Mouse (Mus musculus): ENCODE measurements around the gene Kcnmb3. TPM values are rescaled to one million over a fixed set of nuclear protein-coding genes. Genes with fewer than 3 reads are reported as not detected.
A peak's percentile ranks its signal among the peaks of the same experiment; 100 is the strongest.

Kcnmb3 gene
- total and polyA plus RNA-seq, 2 experiments from 2014 or later = 0.09 TPM; not detected in 1

- Histone ChIP-seq H3K9ac (replicated peaks; ENCODE audit: low read length, poor library complexity, severe bottlenecking) (peak overlapping the region; percentile 92), H3K9me3 (ENCODE audit: low read length) (no peaks in the 10 kb centered on the region), H3K4me2 (ENCODE audit: low read depth, low read length, poor library complexity, severe bottlenecking) (peak overlapping the region; percentile 74), H3K36me3 (ENCODE audit: insufficient read depth, low read length) (peaks cover 6% of the 10 kb centered on the region; the same call in 1 of the 2 replicates), H3K27me3 (ENCODE audit: insufficient read depth, low read length) (no peaks in the 10 kb centered on the region), H3K4me1 (ENCODE audit: insufficient read depth, low read length) (peaks cover 3% of the 10 kb centered on the region; the same call in 1 of the 2 replicates), H3K4me3 (ENCODE audit: low read depth, low read length) (peak overlapping the region; percentile 90), H3K27ac (ENCODE audit: low read depth, low read length) (peak overlapping the region; percentile 86)
- ATAC-seq (ENCODE audit: low FRiP score) (peak; percentile 90), DNase-seq (ENCODE audit: low spot score) (peak; percentile 94)
- WGBS = 0% methylated on average over 44 of the region's 69 CpGs
- peak; percentile 79 for TF ChIP-seq CTCF (IDR thresholded peaks at IDR 0.05)
These were observed 18.6 kb upstream of the Kcnmb3 start for GRCm38 (mm10) chr3:32510375-32511190.

- WGBS = 3% methylated on average over 24 of the region's 24 CpGs
These were observed 17.7 kb upstream of the Kcnmb3 start, which contains the start of gene Zfp639 for GRCm38 (mm10) chr3:32509496-32510374. Gene Zfp639, plus strand, starts transcription at chr3:32510259.

DNA sequence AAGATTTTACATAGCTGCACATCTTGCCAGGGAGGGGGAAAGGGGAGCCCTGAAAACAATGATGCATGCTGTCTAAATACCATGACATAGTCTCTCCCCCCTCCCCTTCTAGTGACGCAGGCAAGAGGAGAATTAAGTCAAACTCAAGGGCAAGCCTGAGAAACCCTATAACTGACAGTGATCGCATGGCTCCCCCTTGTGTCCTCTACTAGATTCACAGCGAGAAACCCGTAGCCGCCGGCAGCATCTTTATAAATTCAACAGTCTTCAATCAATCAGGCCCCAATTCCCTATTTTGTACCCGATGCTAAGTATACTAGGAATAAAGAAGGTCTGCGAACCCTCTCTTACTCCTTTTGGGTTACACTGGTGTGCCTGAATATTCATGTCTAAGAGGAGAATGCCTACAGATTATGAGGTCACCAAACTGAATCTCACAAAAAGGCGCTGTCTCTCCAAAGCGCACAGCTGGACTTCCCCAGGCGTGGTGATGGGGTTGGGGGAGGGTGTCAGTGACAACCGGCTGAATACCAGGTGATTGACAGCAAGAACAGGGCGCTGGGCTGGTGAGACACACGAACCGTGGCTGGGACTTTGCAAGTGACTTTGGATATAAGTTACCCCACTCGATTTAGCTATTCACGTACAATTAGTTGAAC is 16.8 kb upstream of the Kcnmb3 start:
- ATAC-seq (ENCODE audit: low FRiP score) (peak; percentile 50), DNase-seq (ENCODE audit: low spot score) (peak; percentile 93)
- WGBS = 1% methylated on average over 17 of the region's 17 CpGs
- peak overlapping the region; percentile 42; the same call in 1 of the 2 replicates for H3K9ac ChIP-seq (replicated peaks; ENCODE audit: low read length, poor library complexity, severe bottlenecking)
- TF ChIP-seq CTCF (IDR thresholded peaks at IDR 0.05) = peak; percentile 91
- no peaks in the 10 kb centered on the region for H3K9me3 ChIP-seq (ENCODE audit: low read length)
- H3K36me3 ChIP-seq (ENCODE audit: insufficient read depth, low read length) = no peaks in the 10 kb centered on the region
- H3K4me1 ChIP-seq (ENCODE audit: insufficient read depth, low read length) = peaks cover 3% of the 10 kb centered on the region; the same call in 1 of the 2 replicates
- peak overlapping the region; percentile 74 for H3K4me2 ChIP-seq (ENCODE audit: low read depth, low read length, poor library complexity, severe bottlenecking)
- H3K27me3 ChIP-seq (ENCODE audit: insufficient read depth, low read length) = no peaks in the 10 kb centered on the region
- H3K4me3 ChIP-seq (ENCODE audit: low read depth, low read length) = peak overlapping the region; percentile 6; the same call in 1 of the 2 replicates
- peak overlapping the region; percentile 86; the same call in 1 of the 2 replicates for H3K27ac ChIP-seq (ENCODE audit: low read depth, low read length)

More at GRCm38 (mm10) chr3:32509496-32510374, 17.7 kb upstream of the Kcnmb3 start, which contains the start of gene Zfp639:
- ATAC-seq (ENCODE audit: low FRiP score) = peak; percentile 64
- Histone ChIP-seq H3K9me3 (ENCODE audit: low read length) (no peaks in the 10 kb centered on the region), H3K4me2 (ENCODE audit: low read depth, low read length, poor library complexity, severe bottlenecking) (peak within 1 kb of the TSS; percentile 74), H3K9ac (replicated peaks; ENCODE audit: low read length, poor library complexity, severe bottlenecking) (peak within 1 kb of the TSS; percentile 92), H3K36me3 (ENCODE audit: insufficient read depth, low read length) (peaks cover 1% of the 10 kb centered on the region; the same call in 1 of the 2 replicates), H3K4me3 (ENCODE audit: low read depth, low read length) (peak within 1 kb of the TSS; percentile 90), H3K27me3 (ENCODE audit: insufficient read depth, low read length) (no peaks in the 10 kb centered on the region), H3K4me1 (ENCODE audit: insufficient read depth, low read length) (peaks cover 3% of the 10 kb centered on the region; the same call in 1 of the 2 replicates), H3K27ac (ENCODE audit: low read depth, low read length) (peak within 1 kb of the TSS; percentile 86)
- no peak for TF ChIP-seq CTCF (IDR thresholded peaks at IDR 0.05)
- peak; percentile 40 for DNase-seq (ENCODE audit: low spot score)

DNA sequence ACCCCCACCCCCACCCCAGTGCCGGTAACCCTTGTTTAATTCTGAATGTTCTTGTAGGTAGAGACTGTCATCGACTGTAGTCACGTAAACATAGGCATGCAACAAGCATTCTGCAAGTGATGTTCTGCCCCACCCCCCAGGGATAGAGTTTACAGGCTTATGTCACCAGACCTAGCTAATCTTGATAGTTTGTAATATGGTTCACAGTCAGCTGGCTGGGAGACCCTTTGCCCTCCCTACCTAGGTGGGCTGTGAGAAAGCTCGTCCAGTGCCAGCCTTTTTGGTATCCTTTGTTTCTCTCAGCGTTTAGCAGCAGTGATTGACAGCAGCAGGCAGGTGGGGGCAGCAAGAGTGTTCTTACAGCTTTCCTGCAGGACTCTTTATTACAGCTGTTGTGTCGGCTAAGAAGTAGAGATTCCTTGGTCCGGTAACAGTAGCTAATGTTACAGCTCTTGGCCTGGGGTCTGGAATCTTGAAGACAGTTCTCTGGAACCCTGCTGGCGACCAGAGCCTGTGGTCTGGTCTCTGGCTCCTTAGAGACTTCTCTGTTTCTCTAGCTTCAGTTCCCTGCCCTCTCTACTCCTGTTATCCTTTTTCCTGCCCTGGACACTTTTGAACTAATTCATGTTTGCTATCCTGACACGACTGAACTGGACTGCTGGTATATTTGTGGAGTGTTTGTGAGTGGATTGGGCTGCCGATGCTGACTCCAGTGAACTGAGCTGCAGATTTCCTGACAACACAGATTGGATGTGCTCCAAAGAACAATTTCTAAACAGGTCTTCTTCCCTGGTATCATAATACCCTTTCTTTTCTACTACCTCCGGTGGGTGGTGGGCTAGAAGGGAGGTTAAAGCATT is 14.6 kb upstream of the Kcnmb3 start:
- no peak for ATAC-seq (ENCODE audit: low FRiP score)

DNA sequence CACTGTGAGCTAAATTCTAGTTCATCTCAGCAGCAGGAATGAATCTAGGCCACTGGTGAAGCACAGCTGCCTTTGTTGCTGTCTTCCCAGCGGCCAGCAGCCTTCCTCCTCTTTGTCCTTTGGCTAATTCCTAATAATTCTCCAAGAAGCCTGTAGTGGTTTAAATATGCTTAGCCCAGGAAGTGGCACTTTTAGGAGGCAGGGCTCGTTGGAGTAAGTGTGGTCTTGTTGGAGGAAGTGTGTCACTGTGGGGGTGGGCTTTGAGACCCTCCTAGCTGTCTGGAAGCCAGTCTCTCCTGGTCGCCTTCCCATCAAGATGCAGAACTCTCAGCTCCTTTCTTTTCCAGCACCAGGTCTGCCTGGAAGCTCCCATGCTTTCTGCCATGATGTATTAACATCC is 13.8 kb upstream of the Kcnmb3 start:
- H3K4me1 ChIP-seq (ENCODE audit: insufficient read depth, low read length) = no peaks in the 10 kb centered on the region
- no peak overlapping the region for H3K4me3 ChIP-seq (ENCODE audit: low read depth, low read length)
- no peaks in the 10 kb centered on the region for H3K36me3 ChIP-seq (ENCODE audit: insufficient read depth, low read length)
- no peak for DNase-seq (ENCODE audit: low spot score)
- no peak overlapping the region for H3K27ac ChIP-seq (ENCODE audit: low read depth, low read length)
- 74% methylated on average over 3 of the region's 3 CpGs for WGBS
- H3K9ac ChIP-seq (replicated peaks; ENCODE audit: low read length, poor library complexity, severe bottlenecking) = no peak overlapping the region
- TF ChIP-seq CTCF (IDR thresholded peaks at IDR 0.05) = no peak
- no peak overlapping the region for H3K4me2 ChIP-seq (ENCODE audit: low read depth, low read length, poor library complexity, severe bottlenecking)
- no peak for ATAC-seq (ENCODE audit: low FRiP score)
- no peaks in the 10 kb centered on the region for H3K27me3 ChIP-seq (ENCODE audit: insufficient read depth, low read length)
- no peaks in the 10 kb centered on the region for H3K9me3 ChIP-seq (ENCODE audit: low read length)

More for the DNA sequence above, 14.6 kb upstream of the Kcnmb3 start:
- no peak overlapping the region for H3K9ac ChIP-seq (replicated peaks; ENCODE audit: low read length, poor library complexity, severe bottlenecking)
- H3K4me3 ChIP-seq (ENCODE audit: low read depth, low read length) = no peak overlapping the region
- no peak overlapping the region for H3K27ac ChIP-seq (ENCODE audit: low read depth, low read length)
- H3K9me3 ChIP-seq (ENCODE audit: low read length) = no peaks in the 10 kb centered on the region
- H3K4me2 ChIP-seq (ENCODE audit: low read depth, low read length, poor library complexity, severe bottlenecking) = no peak overlapping the region
- no peak for DNase-seq (ENCODE audit: low spot score)
- 62% methylated on average over 11 of the region's 11 CpGs for WGBS
- H3K4me1 ChIP-seq (ENCODE audit: insufficient read depth, low read length) = no peaks in the 10 kb centered on the region
- H3K27me3 ChIP-seq (ENCODE audit: insufficient read depth, low read length) = no peaks in the 10 kb centered on the region
- H3K36me3 ChIP-seq (ENCODE audit: insufficient read depth, low read length) = no peaks in the 10 kb centered on the region
- no peak for TF ChIP-seq CTCF (IDR thresholded peaks at IDR 0.05)
